Mouse (Mus musculus): ENCODE data around the gene Zgrf1.

The Zgrf1 gene

DNA sequence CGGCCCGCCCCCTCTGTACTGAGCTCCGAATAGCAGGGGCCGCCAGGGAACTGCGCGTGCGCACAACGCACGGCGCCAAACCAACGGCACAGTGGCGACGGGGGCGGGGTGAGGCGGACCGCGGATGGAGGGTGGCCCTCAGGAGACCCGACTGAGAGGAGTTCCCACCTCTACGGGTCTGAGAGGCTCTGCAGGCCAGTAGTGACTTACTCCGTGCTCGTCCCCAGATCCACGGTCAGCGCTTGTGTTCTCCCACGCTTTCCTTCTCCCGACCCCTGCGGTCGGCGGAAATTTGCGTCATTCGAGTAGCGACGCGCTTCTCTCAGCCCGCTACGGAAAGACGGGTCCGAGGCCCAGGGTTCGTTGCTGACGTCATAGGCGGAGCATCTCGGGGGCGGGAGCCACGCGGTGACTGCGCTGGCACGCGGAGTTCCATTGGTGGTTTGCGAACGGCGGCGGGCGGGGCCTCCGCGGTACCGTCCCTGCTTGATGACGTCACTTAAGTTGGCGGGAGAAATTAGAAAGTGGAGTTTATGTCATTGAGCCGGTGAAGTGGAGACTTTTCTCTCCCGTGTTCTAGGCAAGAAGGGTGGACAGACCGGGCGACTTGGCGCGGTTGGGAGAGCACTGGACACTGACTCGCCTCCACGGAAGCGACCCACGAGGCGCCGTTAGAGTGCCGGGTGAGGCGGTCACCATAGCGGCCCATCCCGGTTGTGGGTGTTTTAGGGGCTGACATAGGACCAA is at the start of gene Zgrf1, which contains the start of gene Larp7:
Gene Zgrf1 (plus strand): TSS at position 517 of the 747 bp plus-strand sequence.
Gene Larp7 (minus strand): TSS at position 377 of the 747 bp plus-strand sequence.
- DNase-seq: peak; percentile 97

DNA sequence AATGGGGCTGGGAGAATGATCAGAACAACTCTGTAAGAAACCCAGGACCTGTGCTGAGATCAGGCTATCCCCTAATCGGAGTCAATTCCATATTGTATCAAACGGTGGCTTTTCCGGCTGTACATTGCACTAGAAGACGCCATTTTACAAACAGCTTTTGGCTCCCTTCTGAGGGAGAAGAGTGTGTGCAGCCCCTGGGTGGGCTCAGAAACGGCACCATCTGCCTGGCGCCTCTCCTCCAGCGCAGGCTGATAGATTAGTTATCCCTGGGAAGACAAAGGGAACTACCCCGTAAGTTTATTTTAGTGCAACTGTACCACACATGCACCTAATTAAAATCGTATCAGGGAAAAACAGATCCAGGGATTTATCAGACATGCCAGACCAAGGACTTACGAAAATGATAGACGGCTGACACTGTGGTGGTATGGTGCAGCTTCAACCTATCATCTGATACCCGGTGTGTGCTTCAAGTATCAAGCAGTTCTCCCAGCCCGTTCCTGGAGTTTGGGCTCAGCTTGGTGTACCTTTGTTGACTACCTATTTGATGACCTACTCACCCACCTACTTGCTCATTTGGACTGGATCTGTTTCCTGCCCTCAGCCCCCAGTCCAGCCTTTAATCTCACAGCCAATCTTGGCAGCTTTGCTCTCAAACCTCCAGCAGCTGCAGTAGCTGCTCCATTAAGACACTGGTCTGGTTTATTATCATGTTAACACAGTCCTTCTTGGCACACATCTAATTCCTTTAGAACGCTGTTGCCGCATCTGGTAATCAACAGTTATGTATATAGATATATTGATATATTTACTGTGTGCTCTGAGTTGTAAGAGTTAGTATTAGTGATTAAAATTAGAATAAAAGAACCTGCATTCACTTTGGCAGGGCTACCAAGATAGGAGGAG is 45.2 kb upstream of the Zgrf1 start:
- no peak for DNase-seq

DNA sequence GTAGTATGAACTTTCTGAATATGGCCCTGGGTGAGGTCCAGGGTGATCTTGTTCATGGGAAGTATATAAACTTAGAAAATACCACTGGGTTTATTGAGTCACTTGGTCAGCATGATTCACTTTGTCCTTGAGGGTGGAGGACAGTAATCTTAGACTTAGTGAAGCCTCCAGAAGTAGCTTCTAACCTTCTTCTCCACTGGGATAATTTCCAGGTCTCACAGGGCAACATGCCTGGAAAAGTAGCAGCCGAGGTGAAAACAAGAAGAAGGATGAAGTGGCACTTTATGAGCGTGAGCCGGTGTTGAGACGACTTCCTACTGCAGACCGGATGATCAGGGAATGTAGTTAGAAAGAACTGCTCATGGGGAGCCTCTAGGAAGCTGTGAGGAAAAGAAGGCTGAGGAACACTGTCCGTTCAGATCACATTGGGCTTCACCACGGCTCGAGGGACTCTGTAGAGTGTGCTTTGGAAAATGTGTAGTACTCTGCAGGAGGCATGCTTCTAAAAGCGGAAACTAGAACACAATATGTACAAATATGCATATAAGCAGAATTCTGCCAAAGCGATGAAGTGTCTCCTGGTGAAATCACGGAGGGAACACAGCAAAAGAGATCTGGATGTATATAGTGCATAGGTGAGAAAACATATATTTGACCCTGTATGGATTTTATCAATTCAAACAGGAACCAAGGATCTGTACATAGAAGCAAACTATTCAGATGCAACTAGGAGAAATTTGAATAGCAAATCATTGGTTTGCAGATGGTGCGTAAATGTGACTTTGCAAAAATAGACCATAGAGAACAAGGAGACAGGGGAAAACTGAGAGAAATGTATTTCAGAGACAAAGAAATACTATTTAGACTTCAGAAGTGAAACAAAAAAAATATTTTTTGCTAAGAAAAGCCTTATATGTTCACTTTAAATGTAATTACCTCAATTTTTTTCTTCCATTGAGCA is 41.2 kb upstream of the Zgrf1 start:
- no peak for DNase-seq

DNA sequence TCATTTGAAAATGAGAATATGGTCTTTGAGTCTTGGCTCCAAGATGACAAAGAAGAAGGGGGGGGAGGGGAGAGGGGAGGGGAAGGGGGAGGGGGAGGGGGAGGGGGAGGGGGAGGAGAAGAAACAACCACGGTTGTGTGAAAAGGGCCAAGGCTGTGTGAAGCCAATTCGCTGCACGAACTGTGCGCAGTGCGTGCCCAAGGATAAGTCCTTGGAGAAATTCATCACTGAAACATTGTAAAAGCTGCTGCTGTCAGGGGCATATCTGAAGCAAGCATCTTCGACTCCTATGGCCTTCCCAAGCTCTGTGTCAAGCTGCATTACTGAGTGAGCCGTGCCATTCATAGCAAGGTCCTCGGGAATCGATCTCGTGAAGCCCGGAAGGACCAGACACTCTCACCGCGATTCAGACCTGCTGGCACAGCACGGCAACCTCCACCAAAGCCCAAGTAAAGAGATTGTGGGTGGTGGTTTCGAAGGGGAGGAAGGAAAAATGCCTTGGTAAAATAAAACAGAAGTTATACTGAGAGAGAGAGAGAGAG is 40.4 kb upstream of the Zgrf1 start:
- DNase-seq: no peak

DNA sequence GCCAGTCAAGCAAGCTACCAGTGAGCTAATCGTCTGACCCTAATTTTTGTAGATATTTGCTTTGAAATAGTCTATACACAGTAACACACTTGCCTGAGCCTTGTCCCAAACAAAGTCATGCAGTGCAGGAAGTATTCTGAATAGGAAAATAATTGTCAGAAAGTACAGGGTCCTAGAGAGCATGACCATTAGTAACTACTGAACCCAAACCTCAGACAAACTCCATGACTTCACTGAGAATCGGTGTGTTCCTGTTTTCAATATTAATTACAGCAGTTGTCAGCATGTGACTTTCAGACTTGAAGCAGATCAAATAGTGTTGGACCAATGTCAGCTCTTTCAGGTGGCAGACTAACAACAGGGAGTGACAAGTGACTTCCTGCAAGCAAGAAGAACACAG is 39.6 kb upstream of the Zgrf1 start:
- no peak for DNase-seq

DNA sequence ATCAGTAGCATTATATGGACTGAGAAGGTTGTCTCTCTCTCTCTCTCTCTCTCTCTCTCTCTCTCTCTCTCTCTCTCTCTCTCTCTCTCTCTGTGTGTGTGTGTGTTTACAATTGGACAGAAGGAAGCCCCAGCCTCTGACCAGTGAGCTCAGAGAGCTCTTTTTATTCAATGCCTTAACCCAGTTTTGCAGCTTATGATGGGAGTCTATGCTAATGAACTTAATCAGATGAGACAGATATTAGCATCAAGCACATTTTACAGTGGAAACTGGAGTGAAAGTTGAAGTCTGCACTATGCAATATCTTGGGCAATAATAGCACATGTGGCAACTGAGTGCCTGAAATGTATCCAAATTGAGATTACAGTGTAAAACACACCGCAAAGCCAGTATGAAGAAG is 38.0 kb upstream of the Zgrf1 start:
- no peak for DNase-seq

DNA sequence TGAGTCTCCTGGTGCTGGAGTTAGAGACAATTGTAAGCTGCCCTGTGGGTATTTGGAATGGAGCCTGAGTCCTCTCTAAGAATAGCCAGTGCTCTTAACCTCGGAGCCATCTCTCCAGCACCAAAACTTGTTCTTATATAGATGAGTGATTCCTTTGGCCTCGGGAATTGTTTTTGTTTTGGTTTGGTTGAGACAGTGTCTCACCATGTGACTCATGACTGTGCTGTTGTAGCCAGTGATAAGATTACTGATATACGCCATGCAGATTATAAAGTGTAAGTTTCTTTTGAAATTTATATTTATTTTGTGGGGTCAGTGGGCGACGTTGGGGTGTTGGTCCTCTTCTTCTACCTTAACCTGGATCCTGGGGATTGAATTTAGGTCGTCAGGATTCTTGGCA is 33.0 kb upstream of the Zgrf1 start:
- no peak for DNase-seq

DNA sequence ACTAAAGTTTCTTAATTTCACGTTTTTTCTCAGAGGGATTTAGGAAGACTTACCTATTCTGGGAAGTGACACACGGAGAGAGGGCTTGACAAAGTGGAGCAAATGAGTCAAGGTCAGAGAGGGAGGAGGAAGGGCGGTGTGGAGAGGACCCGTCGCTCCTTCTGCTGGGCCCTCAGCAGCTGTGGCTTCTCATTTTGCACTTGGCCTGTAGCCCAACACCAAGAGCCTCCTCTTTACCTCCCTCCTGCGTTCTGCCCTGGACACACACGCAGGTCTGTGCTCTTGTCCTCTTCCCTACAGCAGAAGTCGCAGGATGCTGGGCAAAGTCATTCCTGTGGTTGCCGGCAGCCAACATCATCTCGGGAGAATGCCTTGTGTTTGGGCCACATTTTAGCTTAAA is 32.1 kb upstream of the Zgrf1 start:
- no peak for DNase-seq

DNA sequence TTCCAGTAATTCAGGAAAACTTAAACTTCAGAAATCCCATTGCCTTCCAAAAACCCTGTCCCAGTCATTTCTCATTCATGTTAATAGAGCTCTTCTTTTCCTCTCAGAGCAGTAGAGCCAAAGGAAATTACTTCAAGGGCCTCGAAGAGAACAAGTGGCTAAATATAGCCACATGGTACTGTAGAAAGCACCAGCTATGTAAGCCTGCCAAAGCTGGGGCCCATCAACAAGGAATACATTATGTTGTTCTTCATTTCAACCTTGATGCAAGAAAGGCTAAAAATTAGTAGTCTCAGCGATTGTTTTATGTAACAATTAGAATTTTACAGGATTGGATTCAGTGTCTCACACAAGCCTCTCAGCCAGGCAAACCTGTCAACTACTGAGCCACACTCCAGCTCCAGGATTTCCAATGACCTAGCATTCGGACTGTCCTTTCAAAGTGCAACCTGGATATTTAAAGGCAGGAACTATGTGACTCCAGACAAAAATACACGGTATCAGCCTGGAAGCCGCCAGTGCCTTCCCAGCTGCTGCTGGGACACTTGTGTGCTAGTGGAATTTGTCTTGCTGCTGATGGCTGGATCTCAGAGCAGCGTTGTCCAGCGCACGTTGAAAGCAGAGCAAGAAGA is 28.0 kb upstream of the Zgrf1 start:
- no peak for DNase-seq

DNA sequence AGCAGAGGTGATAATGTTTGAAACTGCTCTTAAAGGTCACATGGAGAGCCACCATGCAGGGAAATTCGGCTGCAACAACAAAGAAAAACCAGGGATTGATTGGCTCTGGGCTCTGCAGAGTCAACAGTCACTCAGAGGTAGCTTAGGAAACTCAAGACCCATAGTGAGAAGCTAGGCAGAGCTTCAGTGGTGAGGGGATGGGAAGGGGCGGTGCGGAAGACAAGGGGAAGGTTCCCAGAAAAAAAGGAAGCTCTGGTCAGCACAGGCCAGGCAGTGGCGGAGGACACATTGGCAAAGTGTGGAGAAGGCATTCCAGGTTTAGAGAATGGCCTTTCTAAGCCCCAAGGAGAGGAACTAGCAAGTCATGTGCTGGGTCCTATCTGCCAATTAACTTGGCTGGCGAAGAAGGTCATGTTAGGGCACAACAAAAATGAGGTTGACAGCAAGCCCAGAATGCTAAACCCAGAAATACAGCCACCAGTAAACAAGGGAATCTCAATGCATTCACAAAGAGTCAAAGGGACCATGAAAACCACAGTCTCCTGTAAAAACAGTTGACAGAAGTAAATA is 25.7 kb upstream of the Zgrf1 start:
- no peak for DNase-seq

DNA sequence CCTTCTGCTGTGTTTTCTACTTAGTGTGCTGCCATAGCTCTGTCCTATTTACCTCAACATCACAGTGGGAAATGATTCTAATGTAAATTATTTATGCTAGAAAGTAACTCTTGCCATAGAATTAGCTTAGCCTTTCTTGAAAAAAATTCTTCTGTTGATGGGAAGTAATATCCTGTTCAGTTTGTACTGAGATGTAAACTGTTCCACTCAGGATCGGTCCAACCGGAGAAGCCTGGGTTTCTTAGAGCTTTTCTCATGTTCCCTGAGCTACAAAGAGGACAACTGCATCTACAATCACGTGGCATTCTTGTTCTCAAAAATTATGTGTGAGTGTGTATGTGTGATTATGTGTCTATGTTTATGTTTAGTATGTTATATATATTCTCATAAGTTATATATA is 24.1 kb upstream of the Zgrf1 start:
- DNase-seq: no peak

DNA sequence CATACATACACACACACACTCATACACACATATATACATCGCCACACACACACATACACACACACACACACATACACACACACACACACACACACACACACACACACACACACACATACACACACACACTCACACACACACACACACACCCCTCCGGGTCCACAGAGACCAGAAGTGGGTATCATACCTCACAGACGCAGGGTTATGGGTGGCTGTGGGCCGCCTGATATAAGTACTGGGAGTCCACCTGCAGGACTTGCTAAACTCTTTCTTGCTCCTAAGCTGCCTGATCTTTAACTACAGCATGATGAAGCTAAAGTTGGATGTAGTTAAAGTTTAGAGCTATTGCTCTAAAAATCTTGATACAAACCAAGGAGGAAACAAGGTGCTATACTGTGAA is 23.5 kb upstream of the Zgrf1 start:
- no peak for DNase-seq

DNA sequence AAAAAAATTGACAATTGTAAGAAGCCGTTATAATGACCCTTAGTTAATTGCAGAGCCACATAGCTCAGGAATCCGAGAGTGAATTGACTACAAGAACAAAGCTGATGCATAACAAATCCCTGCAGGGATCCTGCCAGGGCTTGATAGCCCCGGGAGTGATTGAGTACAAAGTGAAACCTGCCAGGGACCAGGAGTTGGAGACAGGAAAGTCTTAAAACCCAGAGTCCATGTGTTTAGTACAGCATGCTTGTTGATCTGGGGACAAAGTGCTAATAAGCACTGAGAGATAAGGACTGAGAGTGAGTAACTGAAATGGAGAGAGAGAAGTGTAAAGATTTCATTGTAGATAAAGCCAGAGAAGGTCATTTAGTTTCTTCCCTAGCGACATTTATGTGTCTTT is 23.0 kb upstream of the Zgrf1 start:
- DNase-seq: no peak

DNA sequence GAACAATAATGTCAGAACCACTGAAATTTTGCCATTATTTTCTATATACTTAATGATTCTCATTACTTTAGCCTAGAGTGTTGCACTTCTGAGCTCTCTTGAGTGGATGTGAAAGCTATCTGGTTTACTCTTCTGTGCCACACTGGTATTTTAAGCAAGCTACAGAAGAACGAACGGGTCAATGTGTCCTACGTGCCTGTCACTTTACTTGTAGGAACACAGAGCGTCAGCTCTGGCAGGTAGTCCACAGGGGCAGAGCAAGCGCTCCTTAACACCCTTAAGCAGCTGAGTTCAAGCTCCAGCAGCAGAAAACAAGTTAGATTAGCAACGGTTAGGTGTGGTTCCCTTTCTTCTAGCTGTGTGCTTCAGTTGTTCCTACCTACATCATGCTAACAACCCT is 14.1 kb upstream of the Zgrf1 start:
- DNase-seq: no peak

DNA sequence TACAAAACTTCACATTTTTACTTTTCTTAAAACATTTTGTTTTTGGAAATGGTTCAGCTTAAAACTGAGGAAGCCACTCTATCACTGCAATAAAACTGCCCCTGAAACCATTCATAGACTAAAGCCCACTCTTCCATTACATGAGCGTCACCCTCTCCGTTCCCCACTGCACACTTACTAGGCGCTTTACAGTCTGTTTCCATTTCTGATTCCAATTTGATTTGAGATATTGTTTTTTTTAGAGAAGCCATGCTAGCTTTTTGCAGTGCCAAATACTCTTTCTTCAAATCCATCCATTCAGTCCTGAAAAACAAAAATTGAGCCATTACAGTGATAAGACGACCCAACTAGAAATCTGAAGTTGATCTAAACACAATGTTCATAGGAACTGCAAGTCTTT is 9.3 kb upstream of the Zgrf1 start:
- DNase-seq: no peak

DNA sequence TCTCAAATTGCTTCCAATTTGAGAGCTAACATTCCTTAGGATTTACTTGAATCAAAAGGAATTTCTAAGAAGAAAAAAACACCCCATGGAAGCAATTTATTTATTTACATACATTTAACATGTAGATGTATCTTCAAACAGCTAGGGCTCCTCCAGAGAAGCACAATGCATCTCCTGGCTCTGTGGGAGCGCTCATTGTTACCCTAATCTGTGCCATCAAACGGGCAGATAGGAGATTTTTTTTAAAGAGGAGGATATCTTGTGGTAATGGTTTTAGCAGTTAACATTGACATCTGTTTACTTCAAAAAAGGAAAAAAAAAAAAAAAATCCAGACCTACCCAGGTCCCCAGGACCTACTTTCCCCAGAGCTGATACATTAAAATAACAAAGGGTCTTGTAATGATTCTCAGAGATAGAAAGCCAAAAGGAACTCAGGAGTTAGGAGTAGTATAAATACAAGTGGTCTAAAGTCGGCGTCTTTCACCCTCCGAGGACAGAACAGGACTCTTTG is 8.6 kb upstream of the Zgrf1 start:
- DNase-seq: no peak

DNA sequence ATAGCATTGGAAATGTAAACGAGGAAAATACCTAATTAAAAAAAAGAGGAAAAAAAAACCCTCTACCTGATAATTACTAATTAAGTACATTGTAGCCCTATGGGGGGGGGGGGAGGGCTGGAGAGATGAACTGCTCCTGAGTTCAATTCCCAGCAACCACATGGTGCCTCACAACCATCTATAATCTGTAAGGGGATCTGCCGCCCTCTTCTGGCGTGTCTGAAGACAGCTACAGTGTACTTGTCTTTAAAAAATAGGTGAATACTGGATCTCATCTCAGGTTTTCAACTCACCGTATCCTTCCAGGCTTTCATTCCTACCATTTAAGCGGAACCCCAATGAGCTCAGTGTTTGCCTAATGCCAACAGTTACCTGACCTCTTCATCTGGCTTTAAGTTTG is 5.4 kb upstream of the Zgrf1 start:
- peak; percentile 39 for DNase-seq

DNA sequence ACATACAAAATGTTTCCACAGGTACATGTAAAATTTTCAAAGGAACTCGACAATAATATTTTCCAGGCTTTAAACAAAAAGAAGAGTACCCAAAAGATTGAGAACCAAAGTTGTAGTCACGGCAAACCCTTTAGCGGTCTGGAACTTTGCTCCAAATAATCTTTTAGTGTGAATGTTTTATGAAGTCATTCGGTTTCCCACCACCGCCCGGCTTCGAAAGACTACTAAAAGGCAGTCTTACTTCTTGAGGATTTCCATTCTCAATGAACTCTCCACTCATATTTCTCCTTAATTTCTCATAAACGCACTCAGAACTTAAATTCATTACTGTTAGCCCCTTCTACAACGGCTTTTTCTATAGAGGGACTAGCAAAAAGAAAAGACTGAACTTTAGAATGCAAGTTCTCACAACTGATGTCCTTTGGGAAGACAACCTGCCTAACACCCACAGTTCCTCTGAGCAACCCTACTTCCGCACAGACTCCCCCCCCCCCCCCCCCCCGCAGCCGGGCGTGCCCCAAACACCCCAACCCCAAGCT is 786 bp upstream of the Zgrf1 start:
- DNase-seq: no peak

DNA sequence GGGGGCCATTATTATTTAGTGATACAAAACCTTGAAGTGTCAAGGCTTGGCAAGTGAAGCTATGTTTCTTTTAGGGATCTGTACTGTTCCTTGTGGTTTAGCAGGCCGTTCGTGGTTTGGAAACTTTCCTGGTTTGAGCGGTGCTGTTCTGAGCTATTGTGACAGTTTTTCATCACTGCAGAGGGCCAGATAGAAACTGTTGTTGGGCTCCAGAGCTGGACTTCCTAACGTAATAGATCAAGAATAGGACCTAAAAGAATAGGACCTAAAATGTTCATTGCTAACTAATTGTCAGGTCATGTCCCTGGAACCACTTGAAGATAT is 393 bp downstream of the Zgrf1 start:
- no peak for DNase-seq

DNA sequence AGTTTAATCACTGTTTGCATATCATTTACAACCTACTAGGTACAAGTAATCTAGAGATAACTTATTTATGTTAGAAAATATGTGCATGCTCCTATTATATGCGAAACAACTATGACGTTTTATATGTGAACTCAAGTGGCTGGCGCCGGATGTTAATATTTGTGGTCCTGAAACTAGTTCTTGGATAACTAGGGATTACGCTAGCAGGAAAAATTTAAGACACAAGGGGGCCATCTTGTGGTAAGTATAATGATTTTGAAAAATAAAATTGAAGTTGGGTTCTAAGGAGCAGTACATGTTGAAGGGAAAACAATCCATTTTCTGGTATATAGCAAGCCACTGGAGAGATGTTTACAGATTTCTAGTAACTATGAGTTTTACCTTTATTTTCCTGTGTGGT is 1.4 kb downstream of the Zgrf1 start:
- DNase-seq: no peak

DNA sequence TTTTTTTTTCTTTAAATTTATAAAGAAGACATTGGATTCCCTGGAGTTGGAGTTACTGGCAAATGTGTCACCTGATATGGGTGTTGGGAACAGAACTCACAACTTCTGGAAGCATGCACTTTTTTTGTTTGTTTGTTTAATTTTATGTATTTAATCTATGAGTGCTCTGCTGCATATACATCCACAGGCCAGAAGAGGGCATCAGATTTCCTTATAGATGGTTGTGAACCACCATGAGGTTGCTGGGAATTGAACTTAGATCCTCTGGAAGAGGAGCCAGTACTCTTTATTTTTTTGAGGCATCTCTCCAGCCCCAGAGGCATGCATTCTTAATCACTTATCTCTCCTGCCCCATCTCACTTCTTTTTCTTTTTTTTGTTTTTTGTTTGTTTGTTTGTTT is 4.9 kb downstream of the Zgrf1 start:
- DNase-seq: no peak

DNA sequence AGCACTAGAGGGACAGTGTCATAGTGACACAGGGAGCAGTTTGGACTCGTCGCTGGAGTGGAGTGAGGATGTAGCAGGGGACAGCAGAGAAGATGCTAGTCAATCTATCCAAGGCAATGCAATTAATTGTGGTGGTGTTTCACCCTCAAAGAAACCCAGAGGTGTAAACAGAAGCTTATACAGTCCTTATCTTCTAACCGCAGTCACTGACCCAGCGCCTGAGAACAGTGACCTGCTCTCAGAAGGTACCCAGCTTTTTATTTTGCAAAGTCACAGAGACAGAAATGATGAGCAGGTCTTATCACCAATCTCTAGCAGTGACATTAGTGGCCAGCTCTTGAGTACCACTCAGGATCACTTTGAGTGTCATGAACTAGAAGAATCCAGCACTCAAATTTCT is 9.7 kb downstream of the Zgrf1 start:
- DNase-seq: no peak

Data from right cerebral cortex, postnatal 4 days (tissue).